Mouse (Mus musculus) hindbrain, embryonic 12.5 days (tissue): ENCODE measurements around the gene AC109138.7. TPM values are rescaled to one million over a fixed set of nuclear protein-coding genes. Genes with fewer than 3 reads are reported as not detected.

ENCODE experiments used
- ATAC-seq: fragments of 200-750 bp; cut with Nextera tagmentation; 2 replicates; pipeline ENCODE4 v1.8.0; 2017; ENCODE audit warnings: moderate TSS enrichment; ENCODE audit not compliant: low FRiP score
- H3K27ac ChIP-seq: fragments of 300-500 bp; sonication (generic); 2 replicates; pipeline ENCODE4 v1.5.1; 2016; ENCODE audit warnings: mild to moderate bottlenecking
- H3K27me3 ChIP-seq: fragments of 300-500 bp; sonication (generic); 2 replicates; pipeline ENCODE4 v1.6.1; 2016; ENCODE audit warnings: mild to moderate bottlenecking
- H3K36me3 ChIP-seq: fragments of 300-500 bp; sonication (generic); 2 replicates; pipeline ENCODE4 v1.6.1; 2016; ENCODE audit warnings: mild to moderate bottlenecking
- H3K4me1 ChIP-seq: fragments of 300-500 bp; sonication (generic); 2 replicates; pipeline ENCODE4 v1.6.1; 2016
- H3K4me2 ChIP-seq: fragments of 300-500 bp; sonication (generic); replicated peaks from 2 replicates; pipeline ENCODE4 v1.6.1; 2016; ENCODE audit warnings: mild to moderate bottlenecking
- H3K4me3 ChIP-seq: fragments of 300-500 bp; sonication (generic); 2 replicates; pipeline ENCODE4 v1.5.1; 2016; ENCODE audit warnings: mild to moderate bottlenecking
- H3K9ac ChIP-seq: fragments of 300-500 bp; sonication (generic); 2 replicates; pipeline ENCODE4 v1.6.1; 2016; ENCODE audit warnings: mild to moderate bottlenecking, moderate library complexity
- H3K9me3 ChIP-seq: fragments of 300-500 bp; sonication (generic); replicated peaks from 2 replicates; pipeline ENCODE4 v1.6.1; 2016; ENCODE audit warnings: mild to moderate bottlenecking
- WGBS: fragments of 180-500 bp; shearing (Covaris S2); methylation state at CpG from one replicate; pipeline ENCODE4 v1.1.7; 2016; 5-methylcytosine and 5-hydroxymethylcytosine counted together
- polyA plus RNA-seq: library from polyadenylated mRNA; unstranded; fragments of >200 nt; fragmentation: Nextera tagmentation; extraction: Ambion mirVana; gene quantifications from 2 replicates; pipeline ENCODE4 v1.2.1, GENCODE M21; 2016

The AC109138.7 gene
- not detected in 2 replicates for polyA plus RNA-seq

GRCm38 (mm10) chr19:4214071-4214770, at the start of gene AC109138.7, which contains the start of gene Clcf1:
AC109138.7 (plus strand) TSS chr19:4214357.
Clcf1 (plus strand) TSS chr19:4214238.
- no peaks in the 10 kb centered on the region for H3K9me3 ChIP-seq
- peak within 1 kb of the TSS; percentile 40; the same call in 1 of the 2 replicates for H3K27ac ChIP-seq
- H3K36me3 ChIP-seq = no peaks in the 10 kb centered on the region
- peaks cover 45% of the 10 kb centered on the region for H3K4me1 ChIP-seq
- peak within 1 kb of the TSS; percentile 63 for H3K4me3 ChIP-seq
- peak; percentile 42 for ATAC-seq
- H3K9ac ChIP-seq = peak within 1 kb of the TSS; percentile 78
- H3K27me3 ChIP-seq = peaks cover 79% of the 10 kb centered on the region
- H3K4me2 ChIP-seq = peak within 1 kb of the TSS; percentile 96
- under 1% methylated on average over 43 of the region's 49 CpGs for WGBS

- Histone ChIP-seq H3K36me3 (peaks cover 17% of the 10 kb centered on the region), H3K9me3 (no peaks in the 10 kb centered on the region), H3K9ac (no peak overlapping the region), H3K27ac (no peak overlapping the region), H3K27me3 (no peaks in the 10 kb centered on the region), H3K4me1 (peaks cover 11% of the 10 kb centered on the region), H3K4me2 (no peak overlapping the region), H3K4me3 (no peak overlapping the region)
- ATAC-seq = no peak
- 64% methylated on average over 2 of the region's 2 CpGs for WGBS
Measured at GRCm38 (mm10) chr19:4164721-4165120, 49.4 kb upstream of the AC109138.7 start.

GRCm38 (mm10) chr19:4166678-4167476, 47.3 kb upstream of the AC109138.7 start:
- ATAC-seq = no peak
- Histone ChIP-seq H3K27me3 (no peaks in the 10 kb centered on the region), H3K4me2 (no peak overlapping the region), H3K36me3 (no peaks in the 10 kb centered on the region; the same call in 1 of the 2 replicates), H3K4me3 (no peak overlapping the region), H3K27ac (no peak overlapping the region), H3K9ac (peak overlapping the region; percentile 29; the same call in 1 of the 2 replicates), H3K9me3 (no peaks in the 10 kb centered on the region), H3K4me1 (peaks cover 26% of the 10 kb centered on the region)
- 88% methylated on average over 9 of the region's 9 CpGs for WGBS

- under 1% methylated on average over 42 of the region's 43 CpGs for WGBS
- Histone ChIP-seq H3K4me2 (peak overlapping the region; percentile 76), H3K27me3 (no peaks in the 10 kb centered on the region), H3K4me1 (peaks cover 16% of the 10 kb centered on the region), H3K36me3 (no peaks in the 10 kb centered on the region), H3K4me3 (peak overlapping the region; percentile 41), H3K9ac (peak overlapping the region; percentile 78), H3K27ac (peak overlapping the region; percentile 88), H3K9me3 (no peaks in the 10 kb centered on the region)
- ATAC-seq = peak; percentile 93
Measured at GRCm38 (mm10) chr19:4169378-4169784, 44.8 kb upstream of the AC109138.7 start.

- Histone ChIP-seq H3K27ac (peak overlapping the region; percentile 88), H3K36me3 (no peaks in the 10 kb centered on the region), H3K9ac (peak overlapping the region; percentile 78), H3K4me1 (peaks cover 18% of the 10 kb centered on the region), H3K27me3 (no peaks in the 10 kb centered on the region; the same call in 1 of the 2 replicates), H3K9me3 (no peaks in the 10 kb centered on the region), H3K4me3 (peak overlapping the region; percentile 41), H3K4me2 (peak overlapping the region; percentile 76)
- peak; percentile 71 for ATAC-seq
- WGBS = 7% methylated on average over 27 of the region's 27 CpGs
Measured at GRCm38 (mm10) chr19:4169810-4170209, 44.3 kb upstream of the AC109138.7 start.

GRCm38 (mm10) chr19:4170723-4171392, 43.3 kb upstream of the AC109138.7 start:
- H3K4me1 ChIP-seq = peaks cover 29% of the 10 kb centered on the region
- 90% methylated on average over 10 of the region's 10 CpGs for WGBS

GRCm38 (mm10) chr19:4171393-4172290, 42.5 kb upstream of the AC109138.7 start:
- peaks cover 30% of the 10 kb centered on the region for H3K4me1 ChIP-seq
- H3K4me2 ChIP-seq = no peak overlapping the region
- H3K36me3 ChIP-seq = no peaks in the 10 kb centered on the region
- peak overlapping the region; percentile 35 for H3K9ac ChIP-seq
- H3K9me3 ChIP-seq = no peaks in the 10 kb centered on the region
- H3K27me3 ChIP-seq = no peaks in the 10 kb centered on the region; the same call in 1 of the 2 replicates
- 72% methylated on average over 13 of the region's 13 CpGs for WGBS
- ATAC-seq = no peak
- H3K4me3 ChIP-seq = no peak overlapping the region
- H3K27ac ChIP-seq = no peak overlapping the region

More at GRCm38 (mm10) chr19:4170723-4171392, 43.3 kb upstream of the AC109138.7 start:
- no peaks in the 10 kb centered on the region for H3K36me3 ChIP-seq
- no peaks in the 10 kb centered on the region; the same call in 1 of the 2 replicates for H3K27me3 ChIP-seq
- no peak overlapping the region for H3K27ac ChIP-seq
- no peak for ATAC-seq
- H3K9me3 ChIP-seq = no peaks in the 10 kb centered on the region
- H3K9ac ChIP-seq = peak overlapping the region; percentile 35
- H3K4me2 ChIP-seq = no peak overlapping the region
- no peak overlapping the region for H3K4me3 ChIP-seq

GRCm38 (mm10) chr19:4172925-4173324, 41.2 kb upstream of the AC109138.7 start:
- Histone ChIP-seq H3K9ac (no peak overlapping the region), H3K27ac (no peak overlapping the region), H3K27me3 (no peaks in the 10 kb centered on the region; the same call in 1 of the 2 replicates), H3K36me3 (no peaks in the 10 kb centered on the region), H3K4me2 (no peak overlapping the region), H3K9me3 (no peaks in the 10 kb centered on the region), H3K4me3 (no peak overlapping the region), H3K4me1 (peaks cover 30% of the 10 kb centered on the region)
- 56% methylated on average over 11 of the region's 11 CpGs for WGBS
- ATAC-seq = no peak

GRCm38 (mm10) chr19:4175368-4175947, 38.7 kb upstream of the AC109138.7 start, which contains the start of gene Carns1:
Carns1 (minus strand) TSS chr19:4175479.
- Histone ChIP-seq H3K9ac (peak within 1 kb of the TSS; percentile 32), H3K4me1 (peaks cover 22% of the 10 kb centered on the region), H3K27me3 (no peaks in the 10 kb centered on the region; the same call in 1 of the 2 replicates), H3K27ac (no peak within 1 kb of the TSS), H3K4me3 (no peak within 1 kb of the TSS), H3K9me3 (no peaks in the 10 kb centered on the region), H3K4me2 (peak within 1 kb of the TSS; percentile 44), H3K36me3 (no peaks in the 10 kb centered on the region)
- peak; percentile 51; the same call in 1 of the 2 replicates for ATAC-seq
- 6% methylated on average over 11 of the region's 11 CpGs for WGBS

GRCm38 (mm10) chr19:4180411-4180810, 33.7 kb upstream of the AC109138.7 start:
- Histone ChIP-seq H3K36me3 (no peaks in the 10 kb centered on the region), H3K4me2 (no peak overlapping the region), H3K9me3 (no peaks in the 10 kb centered on the region), H3K27me3 (no peaks in the 10 kb centered on the region), H3K4me3 (no peak overlapping the region), H3K4me1 (peaks cover 24% of the 10 kb centered on the region), H3K27ac (no peak overlapping the region), H3K9ac (no peak overlapping the region)
- 82% methylated on average over 7 of the region's 7 CpGs for WGBS
- no peak for ATAC-seq

GRCm38 (mm10) chr19:4181892-4182291, 32.3 kb upstream of the AC109138.7 start:
- no peak overlapping the region for H3K4me2 ChIP-seq
- no peaks in the 10 kb centered on the region for H3K36me3 ChIP-seq
- no peak overlapping the region for H3K4me3 ChIP-seq
- no peak for ATAC-seq
- H3K4me1 ChIP-seq = peaks cover 22% of the 10 kb centered on the region
- H3K27me3 ChIP-seq = no peaks in the 10 kb centered on the region; the same call in 1 of the 2 replicates
- WGBS = 36% methylated on average over 3 of the region's 3 CpGs
- no peaks in the 10 kb centered on the region for H3K9me3 ChIP-seq
- no peak overlapping the region for H3K9ac ChIP-seq
- H3K27ac ChIP-seq = no peak overlapping the region
